Mouse (Mus musculus) MEL (cell line): ENCODE measurements at regions not wholly inside any gene's neighbourhood (a gene's known extent, or its start where the extent isn't known, plus 50 kb on each side); places are given as distances from the start of the nearest gene placed in this dataset.

ENCODE experiments used
- DNase-seq: peaks from one replicate; pipeline ENCODE4 v3.0.0; 2011; ENCODE audit warnings: low read depth, low spot score
- H3K27ac ChIP-seq: 2 replicates; pipeline ENCODE4 v1.5.1; 2012; ENCODE audit warnings: low read depth, mild to moderate bottlenecking, control low read depth, low read length, moderate library complexity; ENCODE audit not compliant: control insufficient read depth
- H3K27me3 ChIP-seq, 2 experiments: fragments of 150-350 bp in 1 of 2; sonication (generic) in 1 of 2; 2 replicates each; pipeline ENCODE4 v1.6.1; 2012; ENCODE audit warnings: low read length in 2 of 2, mild to moderate bottlenecking in 2 of 2, improper control_type of control experiment in 1 of 2, moderate library complexity in 1 of 2; ENCODE audit not compliant: insufficient read depth in 2 of 2, control insufficient read depth in 1 of 2
- H3K36me3 ChIP-seq, 2 experiments: 2 replicates each; pipeline ENCODE4 v1.6.1; 2012 to 2014; ENCODE audit warnings: low read length in 2 of 2, improper control_type of control experiment in 1 of 2, inconsistent platforms in 1 of 2, mild to moderate bottlenecking in 1 of 2; ENCODE audit not compliant: insufficient read depth in 2 of 2, control insufficient read depth in 1 of 2
- H3K4me1 ChIP-seq, 2 experiments: fragments of 150-350 bp in 1 of 2; sonication (generic) in 1 of 2; 2 replicates each; pipeline ENCODE4 v1.6.1; 2012; ENCODE audit warnings: low read length in 2 of 2, improper control_type of control experiment in 1 of 2, mild to moderate bottlenecking in 1 of 2; ENCODE audit not compliant: insufficient read depth in 2 of 2, control insufficient read depth in 1 of 2
- H3K4me3 ChIP-seq, 2 experiments: fragments of 150-350 bp in 1 of 2; sonication (generic) in 1 of 2; 2 replicates each; pipeline ENCODE4 v1.5.1; 2012; ENCODE audit warnings: low read depth in 2 of 2, low read length in 2 of 2, mild to moderate bottlenecking in 2 of 2, moderate library complexity in 2 of 2, control low read depth in 1 of 2, improper control_type of control experiment in 1 of 2; ENCODE audit not compliant: control insufficient read depth in 1 of 2, insufficient read depth in 1 of 2
- H3K79me2 ChIP-seq: 2 replicates; pipeline ENCODE4 v1.6.1; 2012; ENCODE audit warnings: mild to moderate bottlenecking, low read length, moderate library complexity; ENCODE audit not compliant: control insufficient read depth, poor library complexity, insufficient read depth
- H3K9ac ChIP-seq: 2 replicates; pipeline ENCODE4 v1.6.1; 2012; ENCODE audit warnings: low read depth, mild to moderate bottlenecking, control low read depth, low read length, moderate library complexity; ENCODE audit not compliant: control insufficient read depth, poor library complexity, severe bottlenecking
- H3K9me3 ChIP-seq: fragments of 150-350 bp; sonication (generic); replicated peaks from 2 replicates; pipeline ENCODE4 v1.6.1; 2012; ENCODE audit warnings: mild to moderate bottlenecking, low read length, improper control_type of control experiment, moderate library complexity; ENCODE audit not compliant: insufficient read depth
- CHD1 ChIP-seq: IDR thresholded peaks from 2 replicates; pipeline ENCODE4 v1.6.1; 2012; ENCODE audit warnings: low read depth, mild to moderate bottlenecking, inconsistent platforms, low read length, improper control_type of control experiment
- CHD2 ChIP-seq: IDR thresholded peaks from 2 replicates; pipeline ENCODE4 v1.6.1; 2011; ENCODE audit warnings: low read length, improper control_type of control experiment
- CTCF ChIP-seq, 3 experiments: IDR thresholded peaks in 2 of 3; conservative IDR thresholded peaks in 1 of 3; 2 replicates each; pipeline ENCODE4 v1.5.1; 2011 to 2012; ENCODE audit warnings: low read length in 3 of 3, low read depth in 2 of 3, mild to moderate bottlenecking in 2 of 3, improper control_type of control experiment in 1 of 3, inconsistent platforms in 1 of 3, mixed read lengths in 1 of 3, moderate library complexity in 1 of 3; ENCODE audit not compliant: control insufficient read depth in 1 of 3, insufficient read depth in 1 of 3, poor library complexity in 1 of 3, severe bottlenecking in 1 of 3
- E2F4 ChIP-seq: IDR thresholded peaks from 2 replicates; pipeline ENCODE4 v1.6.1; 2011; ENCODE audit warnings: low read depth, low read length, improper control_type of control experiment, borderline replicate concordance
- ELF1 ChIP-seq: IDR thresholded peaks from 2 replicates; pipeline ENCODE4 v1.6.1; 2014; ENCODE audit warnings: low read depth, mild to moderate bottlenecking, inconsistent platforms, low read length, improper control_type of control experiment, moderate library complexity
- ETS1 ChIP-seq: IDR thresholded peaks from 2 replicates; pipeline ENCODE4 v1.6.1; 2012; ENCODE audit warnings: low read depth, mild to moderate bottlenecking, inconsistent platforms, low read length, improper control_type of control experiment, moderate library complexity
- GABPA ChIP-seq: IDR thresholded peaks from 2 replicates; pipeline ENCODE4 v1.6.1; 2012; ENCODE audit warnings: low read depth, mild to moderate bottlenecking, inconsistent platforms, low read length, improper control_type of control experiment, moderate library complexity
- JUND ChIP-seq: IDR thresholded peaks from 2 replicates; pipeline ENCODE4 v1.6.1; 2011; ENCODE audit warnings: low read depth, mild to moderate bottlenecking, improper control_type of control experiment, low read length
- KAT2A ChIP-seq: conservative IDR thresholded peaks from 2 replicates; pipeline ENCODE4 v1.6.1; 2012; ENCODE audit warnings: low read depth, low read length, improper control_type of control experiment, inconsistent platforms
- MAFK ChIP-seq: IDR thresholded peaks from 2 replicates; pipeline ENCODE4 v1.6.1; 2011; ENCODE audit warnings: low read depth, mild to moderate bottlenecking, low read length, improper control_type of control experiment, borderline replicate concordance
- MAZ ChIP-seq: IDR thresholded peaks from 2 replicates; pipeline ENCODE4 v1.6.1; 2012; ENCODE audit warnings: low read depth, mild to moderate bottlenecking, inconsistent platforms, low read length, improper control_type of control experiment
- NELFE ChIP-seq: IDR thresholded peaks from 2 replicates; pipeline ENCODE4 v1.6.1; 2011; ENCODE audit warnings: low read depth, low read length, improper control_type of control experiment
- NRF1 ChIP-seq: IDR thresholded peaks from 2 replicates; pipeline ENCODE4 v1.6.1; 2014; ENCODE audit warnings: low read depth, mild to moderate bottlenecking, inconsistent platforms, low read length, improper control_type of control experiment, moderate library complexity; ENCODE audit not compliant: poor library complexity, insufficient read depth, severe bottlenecking
- POLR2AphosphoS2 ChIP-seq: IDR thresholded peaks from 2 replicates; pipeline ENCODE4 v1.6.1; 2011; ENCODE audit warnings: low read length, improper control_type of control experiment
- POLR2AphosphoS5 ChIP-seq: IDR thresholded peaks from 2 replicates; pipeline ENCODE4 v1.6.1; 2012; ENCODE audit warnings: low read depth, borderline replicate concordance, mild to moderate bottlenecking, inconsistent platforms, low read length, moderate library complexity, mixed read lengths
- RCOR1 ChIP-seq: IDR thresholded peaks from 2 replicates; pipeline ENCODE4 v1.6.1; 2012; ENCODE audit warnings: low read depth, mild to moderate bottlenecking, inconsistent platforms, low read length, improper control_type of control experiment
- SIN3A ChIP-seq: IDR thresholded peaks from 2 replicates; pipeline ENCODE4 v1.6.1; 2012; ENCODE audit warnings: low read length, improper control_type of control experiment, inconsistent platforms
- TBP ChIP-seq: IDR thresholded peaks from 2 replicates; pipeline ENCODE4 v1.8.0; 2011; ENCODE audit warnings: low read depth, low read length, improper control_type of control experiment
- TCF12 ChIP-seq: IDR thresholded peaks from 2 replicates; pipeline ENCODE4 v1.6.1; 2014; ENCODE audit warnings: low read depth, mild to moderate bottlenecking, inconsistent platforms, low read length, improper control_type of control experiment, moderate library complexity
- UBTF ChIP-seq: IDR thresholded peaks from 2 replicates; pipeline ENCODE4 v1.6.1; 2012; ENCODE audit warnings: low read depth, mild to moderate bottlenecking, inconsistent platforms, low read length, improper control_type of control experiment, moderate library complexity, borderline replicate concordance; ENCODE audit not compliant: insufficient read depth
- ZMIZ1 ChIP-seq: IDR thresholded peaks from 2 replicates; pipeline ENCODE4 v1.6.1; 2012; ENCODE audit warnings: low read depth, mild to moderate bottlenecking, inconsistent platforms, low read length, improper control_type of control experiment, moderate library complexity
- ZNF384 ChIP-seq: IDR thresholded peaks from 2 replicates; pipeline ENCODE4 v1.6.1; 2012; ENCODE audit warnings: low read depth, mild to moderate bottlenecking, inconsistent platforms, low read length, improper control_type of control experiment

- no peaks in the 10 kb centered on the region for H3K36me3 ChIP-seq
- H3K27me3 ChIP-seq: no peaks in the 10 kb centered on the region
- no peak for TF ChIP-seq ZNF384
- no peak for TF ChIP-seq MAFK
- no peak for TF ChIP-seq ETS1
- TF ChIP-seq NELFE: no peak
- TF ChIP-seq NRF1: no peak
- TF ChIP-seq ELF1: no peak
- no peak for TF ChIP-seq POLR2AphosphoS5
- no peak for TF ChIP-seq RCOR1
- TF ChIP-seq TCF12: no peak
- no peak for TF ChIP-seq CHD1
- no peak for TF ChIP-seq KAT2A
- no peak for TF ChIP-seq JUND
- TF ChIP-seq GABPA: no peak
- TF ChIP-seq SIN3A: no peak
- no peak for DNase-seq
- H3K4me1 ChIP-seq: no peaks in the 10 kb centered on the region
- H3K9me3 ChIP-seq: no peaks in the 10 kb centered on the region
- no peak overlapping the region for H3K9ac ChIP-seq
- no peak overlapping the region for H3K27ac ChIP-seq
- no peak overlapping the region for H3K4me3 ChIP-seq
- no peaks in the 10 kb centered on the region for H3K79me2 ChIP-seq
Measured at GRCm38 (mm10) chr1:61143030-61143753, 165.5 kb downstream of the Icos start.

- H3K27ac ChIP-seq: no peak overlapping the region
- DNase-seq: no peak
- H3K36me3 ChIP-seq: no peaks in the 10 kb centered on the region
- H3K27me3 ChIP-seq: no peaks in the 10 kb centered on the region
- H3K4me1 ChIP-seq: no peaks in the 10 kb centered on the region
- no peak overlapping the region for H3K9ac ChIP-seq
- H3K9me3 ChIP-seq: no peaks in the 10 kb centered on the region
- TF ChIP-seq NELFE (no peak), CTCF (IDR thresholded peaks at IDR 0.05 in 2 of 3, conservative IDR thresholded peaks at IDR 0.05 in 1 of 3; ENCODE audit: control insufficient read depth in 1 of 3, insufficient read depth in 1 of 3, low read depth in 2 of 3, low read length in 3 of 3, poor library complexity in 1 of 3, severe bottlenecking in 1 of 3) (no peak), CHD2 (no peak), ELF1 (no peak), ZNF384 (no peak), POLR2AphosphoS2 (no peak), ZMIZ1 (no peak), GABPA (no peak), CHD1 (no peak), E2F4 (no peak), TBP (no peak), MAZ (no peak), UBTF (no peak)
- no peak overlapping the region for H3K4me3 ChIP-seq
- no peaks in the 10 kb centered on the region for H3K79me2 ChIP-seq
Measured at GRCm38 (mm10) chr1:61143754-61144066, 166.0 kb downstream of the Icos start.
